Mouse (Mus musculus) embryonic facial prominence, embryonic 15.5 days (tissue): ENCODE measurements around the gene Sfn. TPM values are rescaled to one million over a fixed set of nuclear protein-coding genes. Genes with fewer than 3 reads are reported as not detected.
A peak's percentile ranks its signal among the peaks of the same experiment; 100 is the strongest.

Source experiments
- ATAC-seq: fragments of 200-750 bp; cut with Nextera tagmentation; 2 replicates; pipeline ENCODE4 v1.8.0; 2017; ENCODE audit warnings: low read depth, moderate TSS enrichment; ENCODE audit not compliant: insufficient number of reproducible peaks, low FRiP score, low TSS enrichment
- H3K27ac ChIP-seq: fragments of 300-500 bp; sonication (generic); replicated peaks from 2 replicates; pipeline ENCODE4 v1.5.1; 2015; ENCODE audit warnings: mild to moderate bottlenecking, inconsistent platforms
- H3K27me3 ChIP-seq: fragments of 300-500 bp; sonication (generic); 2 replicates; pipeline ENCODE4 v1.6.1; 2015; ENCODE audit warnings: inconsistent platforms
- H3K36me3 ChIP-seq: fragments of 300-500 bp; sonication (generic); 2 replicates; pipeline ENCODE4 v1.6.1; 2015; ENCODE audit warnings: mild to moderate bottlenecking, inconsistent platforms
- H3K4me1 ChIP-seq: fragments of 300-500 bp; sonication (generic); 2 replicates; pipeline ENCODE4 v1.6.1; 2015; ENCODE audit warnings: inconsistent platforms
- H3K4me2 ChIP-seq: fragments of 300-500 bp; sonication (generic); replicated peaks from 2 replicates; pipeline ENCODE4 v1.6.1; 2015; ENCODE audit warnings: mild to moderate bottlenecking, inconsistent platforms
- H3K4me3 ChIP-seq: fragments of 300-500 bp; sonication (generic); replicated peaks from 2 replicates; pipeline ENCODE4 v1.5.1; 2015; ENCODE audit warnings: mild to moderate bottlenecking, inconsistent platforms
- H3K9ac ChIP-seq: fragments of 300-500 bp; sonication (generic); 2 replicates; pipeline ENCODE4 v1.6.1; 2015; ENCODE audit warnings: inconsistent platforms
- H3K9me3 ChIP-seq: fragments of 300-500 bp; sonication (generic); replicated peaks from 2 replicates; pipeline ENCODE4 v1.6.1; 2016; ENCODE audit warnings: inconsistent platforms
- WGBS: fragments of 180-500 bp; shearing (Covaris S2); methylation state at CpG from one replicate; pipeline ENCODE4 v1.1.7; 2015; 5-methylcytosine and 5-hydroxymethylcytosine counted together
- polyA plus RNA-seq: library from polyadenylated mRNA; unstranded; fragments of >200 nt; fragmentation: Nextera tagmentation; extraction: Ambion mirVana; gene quantifications from 2 replicates; pipeline ENCODE4 v1.2.1, GENCODE M21; 2015

Sfn gene
- polyA plus RNA-seq, 1 experiment from 2014 or later = 362 TPM

- Histone ChIP-seq H3K9me3 (no peaks in the 10 kb centered on the region), H3K4me3 (no peak overlapping the region), H3K27me3 (no peaks in the 10 kb centered on the region), H3K9ac (no peak overlapping the region), H3K4me2 (no peak overlapping the region), H3K36me3 (peaks cover 40% of the 10 kb centered on the region), H3K27ac (no peak overlapping the region), H3K4me1 (no peaks in the 10 kb centered on the region)
- 69% methylated on average over 4 of the region's 4 CpGs for WGBS
- ATAC-seq = no peak
These were observed 17.6 kb upstream of the Sfn start for GRCm38 (mm10) chr4:133619473-133620136.

- Histone ChIP-seq H3K27me3 (no peaks in the 10 kb centered on the region), H3K27ac (no peak overlapping the region), H3K36me3 (peaks cover 44% of the 10 kb centered on the region), H3K4me2 (no peak overlapping the region), H3K4me1 (no peaks in the 10 kb centered on the region), H3K4me3 (no peak overlapping the region), H3K9ac (no peak overlapping the region), H3K9me3 (no peaks in the 10 kb centered on the region)
- ATAC-seq = no peak
- WGBS = 93% methylated on average over 11 of the region's 11 CpGs
These were observed 16.0 kb upstream of the Sfn start for GRCm38 (mm10) chr4:133617936-133618335.

- Histone ChIP-seq H3K4me3 (no peak overlapping the region), H3K9ac (no peak overlapping the region), H3K9me3 (no peaks in the 10 kb centered on the region), H3K27me3 (no peaks in the 10 kb centered on the region), H3K36me3 (peaks cover 53% of the 10 kb centered on the region), H3K27ac (no peak overlapping the region), H3K4me2 (no peak overlapping the region), H3K4me1 (no peaks in the 10 kb centered on the region)
- WGBS = 68% methylated on average over 10 of the region's 10 CpGs
- ATAC-seq = no peak
These were observed 13.4 kb upstream of the Sfn start for GRCm38 (mm10) chr4:133615416-133615815.

GRCm38 (mm10) chr4:133614274-133614761, 12.3 kb upstream of the Sfn start:
- 82% methylated on average over 8 of the region's 8 CpGs for WGBS
- Histone ChIP-seq H3K4me2 (no peak overlapping the region), H3K4me1 (no peaks in the 10 kb centered on the region), H3K27ac (0 out of 2 replicates have a peak overlapping the region, but pooled peaks have one; percentile 44), H3K9ac (no peak overlapping the region), H3K4me3 (no peak overlapping the region), H3K27me3 (no peaks in the 10 kb centered on the region), H3K9me3 (no peaks in the 10 kb centered on the region), H3K36me3 (peaks cover 47% of the 10 kb centered on the region)
- ATAC-seq = 0 out of 2 replicates have a peak, but pooled peaks have one; percentile 45

GRCm38 (mm10) chr4:133613867-133614266, 11.9 kb upstream of the Sfn start:
- H3K36me3 ChIP-seq = peaks cover 47% of the 10 kb centered on the region

GRCm38 (mm10) chr4:133613026-133613425, 11.1 kb upstream of the Sfn start:
- Histone ChIP-seq H3K4me3 (no peak overlapping the region), H3K4me1 (no peaks in the 10 kb centered on the region), H3K36me3 (peaks cover 53% of the 10 kb centered on the region), H3K27ac (no peak overlapping the region), H3K9ac (no peak overlapping the region), H3K4me2 (no peak overlapping the region), H3K9me3 (no peaks in the 10 kb centered on the region), H3K27me3 (no peaks in the 10 kb centered on the region)
- no peak for ATAC-seq
- 92% methylated on average over 8 of the region's 8 CpGs for WGBS

More at GRCm38 (mm10) chr4:133613867-133614266, 11.9 kb upstream of the Sfn start:
- 0 out of 2 replicates have a peak overlapping the region, but pooled peaks have one; percentile 44 for H3K27ac ChIP-seq
- no peaks in the 10 kb centered on the region for H3K4me1 ChIP-seq
- H3K4me2 ChIP-seq = no peak overlapping the region
- H3K9me3 ChIP-seq = no peaks in the 10 kb centered on the region
- no peak overlapping the region for H3K4me3 ChIP-seq
- no peak overlapping the region for H3K9ac ChIP-seq
- no peak for ATAC-seq
- WGBS = 70% methylated on average over 4 of the region's 4 CpGs
- H3K27me3 ChIP-seq = no peaks in the 10 kb centered on the region

GRCm38 (mm10) chr4:133612416-133612815, 10.4 kb upstream of the Sfn start:
- no peak for ATAC-seq
- H3K4me3 ChIP-seq = no peak overlapping the region
- WGBS = 93% methylated on average over 7 of the region's 7 CpGs
- peaks cover 54% of the 10 kb centered on the region for H3K36me3 ChIP-seq
- no peaks in the 10 kb centered on the region for H3K9me3 ChIP-seq
- no peaks in the 10 kb centered on the region for H3K4me1 ChIP-seq
- no peak overlapping the region for H3K27ac ChIP-seq
- no peak overlapping the region for H3K9ac ChIP-seq
- H3K4me2 ChIP-seq = no peak overlapping the region
- H3K27me3 ChIP-seq = no peaks in the 10 kb centered on the region

GRCm38 (mm10) chr4:133611815-133612214, 9.8 kb upstream of the Sfn start:
- no peak for ATAC-seq
- no peak overlapping the region for H3K9ac ChIP-seq
- 95% methylated on average over 5 of the region's 5 CpGs for WGBS

GRCm38 (mm10) chr4:133609719-133610118, 7.8 kb upstream of the Sfn start:
- WGBS = 17% methylated on average over 6 of the region's 6 CpGs
- no peak overlapping the region for H3K27ac ChIP-seq
- H3K36me3 ChIP-seq = peaks cover 68% of the 10 kb centered on the region
- no peak overlapping the region for H3K4me2 ChIP-seq
- ATAC-seq = no peak
- peaks cover 20% of the 10 kb centered on the region for H3K4me1 ChIP-seq
- no peaks in the 10 kb centered on the region for H3K27me3 ChIP-seq
- H3K9me3 ChIP-seq = no peaks in the 10 kb centered on the region
- H3K4me3 ChIP-seq = no peak overlapping the region
- no peak overlapping the region for H3K9ac ChIP-seq

More at GRCm38 (mm10) chr4:133611815-133612214, 9.8 kb upstream of the Sfn start:
- H3K27ac ChIP-seq = no peak overlapping the region
- no peaks in the 10 kb centered on the region for H3K27me3 ChIP-seq
- peaks cover 57% of the 10 kb centered on the region for H3K36me3 ChIP-seq
- no peak overlapping the region for H3K4me2 ChIP-seq
- no peak overlapping the region for H3K4me3 ChIP-seq
- H3K9me3 ChIP-seq = no peaks in the 10 kb centered on the region
- peaks cover 5% of the 10 kb centered on the region; the same call in 1 of the 2 replicates for H3K4me1 ChIP-seq

GRCm38 (mm10) chr4:133607284-133607683, 5.3 kb upstream of the Sfn start:
- WGBS = 65% methylated on average over 10 of the region's 10 CpGs
- no peak overlapping the region for H3K4me2 ChIP-seq
- peaks cover 31% of the 10 kb centered on the region for H3K4me1 ChIP-seq
- H3K4me3 ChIP-seq = no peak overlapping the region
- peaks cover 53% of the 10 kb centered on the region for H3K36me3 ChIP-seq
- peak overlapping the region; percentile 86 for H3K27ac ChIP-seq
- no peak for ATAC-seq
- H3K9me3 ChIP-seq = no peaks in the 10 kb centered on the region
- no peak overlapping the region for H3K9ac ChIP-seq
- peaks cover 8% of the 10 kb centered on the region for H3K27me3 ChIP-seq

- Histone ChIP-seq H3K4me2 (no peak overlapping the region), H3K27me3 (peaks cover 18% of the 10 kb centered on the region), H3K9me3 (no peaks in the 10 kb centered on the region), H3K9ac (no peak overlapping the region), H3K4me1 (peaks cover 39% of the 10 kb centered on the region), H3K4me3 (no peak overlapping the region), H3K27ac (peak overlapping the region; percentile 86), H3K36me3 (peaks cover 38% of the 10 kb centered on the region)
- no peak for ATAC-seq
- WGBS = 29% methylated on average over 9 of the region's 9 CpGs
These were observed 3.4 kb upstream of the Sfn start for GRCm38 (mm10) chr4:133605330-133605729.

GRCm38 (mm10) chr4:133604856-133605255, 2.9 kb upstream of the Sfn start:
- 0 out of 2 replicates have a peak, but pooled peaks have one; percentile 17 for ATAC-seq
- Histone ChIP-seq H3K27ac (peak overlapping the region; percentile 86), H3K4me1 (peaks cover 44% of the 10 kb centered on the region), H3K36me3 (peaks cover 38% of the 10 kb centered on the region), H3K9ac (no peak overlapping the region), H3K9me3 (no peaks in the 10 kb centered on the region), H3K4me3 (no peak overlapping the region), H3K4me2 (no peak overlapping the region), H3K27me3 (peaks cover 23% of the 10 kb centered on the region)
- WGBS = 48% methylated on average over 6 of the region's 6 CpGs
